Mouse (Mus musculus) spleen, adult 18-20 months (tissue): ENCODE results near the gene Dapk2.

ENCODE experiments used
- DNase-seq, 2 experiments: peaks; one replicate each; pipeline ENCODE4 v3.0.0; 2022; ENCODE audit warnings: mixed read lengths in 2 of 2

Gene Dapk2

DNA sequence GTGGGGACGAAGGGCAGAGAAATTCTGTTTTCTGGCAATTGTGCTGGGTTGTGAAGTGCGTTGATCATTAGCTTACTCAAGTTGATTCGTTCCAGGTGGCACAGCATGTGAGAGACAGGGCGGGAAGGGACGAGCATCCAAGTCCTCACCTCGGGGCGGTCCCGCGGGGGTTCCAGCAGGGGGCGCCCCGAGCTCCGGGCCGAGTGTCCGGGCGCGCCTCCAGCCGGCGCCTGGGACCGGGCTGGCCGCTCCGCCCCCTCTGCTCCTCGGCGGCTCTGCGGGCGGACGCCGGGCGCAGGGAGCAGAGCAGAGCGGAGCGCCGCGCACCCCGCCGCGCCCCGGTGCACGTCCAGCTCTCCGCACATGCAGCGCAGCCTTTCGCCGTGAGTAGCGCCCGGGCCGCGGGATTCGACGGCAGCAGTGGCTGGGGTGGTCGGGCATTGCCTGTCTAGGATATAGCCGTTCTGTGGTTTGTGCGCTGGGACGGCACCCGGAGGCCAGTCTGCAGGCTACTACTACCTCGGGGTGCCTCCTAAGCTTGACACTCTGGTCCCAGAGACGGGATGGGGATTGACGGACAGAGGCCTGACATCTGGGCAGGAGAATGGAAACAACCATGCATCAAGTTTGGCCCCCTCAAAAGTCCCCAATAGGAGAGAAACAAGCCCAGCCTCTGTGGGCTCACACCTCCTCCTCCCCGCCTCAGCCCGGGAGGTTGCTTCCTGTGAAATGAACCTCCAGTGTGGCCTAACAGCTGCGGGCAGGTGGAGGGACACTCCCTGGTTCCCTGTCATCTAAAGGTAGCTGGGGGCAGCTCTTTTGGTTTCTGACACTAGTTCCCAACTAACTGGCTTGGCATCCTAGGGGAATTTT lies at the start of gene Dapk2:
TSS of gene Dapk2 (plus strand) at position 266 of the 873 bp plus-strand sequence.
- DNase-seq = peak; percentile 67 to 83

GRCm38 (mm10) chr9:66109574-66109973 lies 48.4 kb upstream of the Dapk2 start:
- DNase-seq = no peak

- DNase-seq = no peak
These were observed 47.9 kb upstream of the Dapk2 start for GRCm38 (mm10) chr9:66110126-66110525.

DNA sequence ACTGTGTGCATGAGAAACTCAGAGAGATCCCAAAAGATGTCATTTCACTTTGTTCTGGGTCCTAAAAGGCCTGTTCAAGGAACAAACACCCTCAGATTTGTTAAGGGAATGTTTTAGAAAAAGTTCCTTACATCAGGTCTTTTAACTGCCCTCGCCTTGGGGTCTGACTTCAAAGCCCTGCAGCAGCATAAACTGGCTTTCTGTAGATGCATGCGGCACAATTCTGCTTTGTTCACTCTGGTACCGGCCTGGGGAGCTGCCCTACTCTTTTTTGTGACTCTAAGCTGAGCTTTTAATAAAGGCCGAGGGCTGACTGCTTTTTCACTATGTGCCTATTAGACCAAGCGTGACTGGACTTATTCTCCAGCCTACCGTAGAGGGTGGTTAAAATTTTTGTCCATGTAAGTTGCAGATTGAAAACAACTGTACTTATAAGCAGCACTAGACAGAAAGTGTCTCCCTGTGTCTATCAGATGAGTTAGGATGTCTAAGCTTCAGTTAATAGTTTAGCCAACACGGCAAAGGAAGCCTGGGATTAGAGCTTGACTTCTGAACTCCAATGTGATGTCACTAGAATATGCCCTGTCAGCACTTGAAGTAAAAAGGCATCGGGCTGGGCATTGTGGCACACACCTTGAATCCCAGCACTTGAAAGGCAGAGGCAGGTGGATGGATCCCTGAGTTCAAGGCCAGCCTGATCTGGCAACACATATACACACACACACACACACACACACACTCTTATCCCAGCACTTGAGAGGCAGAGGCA lies 47.2 kb upstream of the Dapk2 start:
- no peak for DNase-seq

GRCm38 (mm10) chr9:66114341-66114740 lies 43.7 kb upstream of the Dapk2 start:
- DNase-seq = no peak

DNA sequence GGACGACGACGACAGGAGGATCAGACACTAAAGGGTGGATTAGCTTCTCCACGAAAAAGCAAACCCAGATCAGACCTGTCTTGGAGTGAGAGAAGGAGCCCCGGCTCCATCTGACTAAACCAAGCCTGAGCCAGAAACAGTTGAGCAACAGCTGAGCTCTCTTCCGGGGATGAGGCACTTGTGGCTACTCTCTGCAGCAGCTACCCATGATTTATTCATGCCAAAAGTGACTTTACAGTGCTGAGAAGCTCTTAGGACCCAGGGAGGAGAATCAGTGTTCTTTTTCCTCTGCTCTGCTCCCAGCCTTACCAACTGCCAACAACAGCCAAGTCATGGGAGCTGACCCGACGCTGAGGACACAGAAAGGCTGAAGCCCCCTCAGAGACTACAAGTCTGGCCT lies 41.1 kb upstream of the Dapk2 start:
- DNase-seq = no peak

GRCm38 (mm10) chr9:66119498-66119897 lies 38.5 kb upstream of the Dapk2 start:
- DNase-seq = no peak

GRCm38 (mm10) chr9:66120106-66120505 lies 37.9 kb upstream of the Dapk2 start:
- DNase-seq = no peak

GRCm38 (mm10) chr9:66120945-66121344 lies 37.1 kb upstream of the Dapk2 start:
- no peak for DNase-seq

DNA sequence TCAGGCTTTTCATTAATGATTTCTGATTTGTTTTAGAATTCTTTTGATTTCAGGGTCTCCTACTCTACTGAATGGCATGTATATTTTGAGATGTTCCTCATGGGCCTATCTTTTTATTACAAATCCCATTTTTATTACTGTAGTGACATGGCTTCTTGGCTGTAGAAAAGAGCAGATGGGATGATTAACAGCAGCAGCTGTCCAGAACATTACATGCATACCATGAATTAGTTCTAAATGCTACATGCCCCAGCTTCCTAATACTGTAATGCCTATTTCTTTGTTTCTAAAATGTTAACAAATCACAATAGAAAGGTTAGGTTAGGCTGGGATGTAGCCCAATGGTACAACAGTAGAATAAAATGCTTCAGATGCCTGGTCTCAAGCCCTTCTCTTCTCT lies 36.6 kb upstream of the Dapk2 start:
- no peak for DNase-seq

DNA sequence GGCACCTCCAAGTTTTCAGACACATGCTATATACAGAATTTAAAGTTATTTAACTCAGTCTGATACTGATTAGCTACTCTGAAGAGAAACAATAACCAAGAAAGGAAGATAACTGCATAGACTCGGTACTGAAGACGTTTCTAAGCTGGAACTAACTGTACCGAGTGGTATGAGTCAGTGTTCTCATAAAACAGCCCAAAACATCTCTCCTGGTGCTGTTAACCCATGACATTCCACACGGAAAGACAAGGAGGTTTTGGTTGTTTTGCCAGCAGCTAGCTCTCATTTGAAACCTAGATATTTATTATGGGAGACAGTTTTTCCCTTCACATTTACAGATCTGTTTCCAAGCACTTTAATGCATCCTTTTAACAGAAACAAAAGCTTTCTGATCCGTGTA lies 34.4 kb upstream of the Dapk2 start:
- DNase-seq = no peak

GRCm38 (mm10) chr9:66124111-66124531 lies 33.9 kb upstream of the Dapk2 start:
- DNase-seq = no peak

GRCm38 (mm10) chr9:66124681-66125542 lies 33.1 kb upstream of the Dapk2 start:
- peak; percentile 97 to 98 for DNase-seq

DNA sequence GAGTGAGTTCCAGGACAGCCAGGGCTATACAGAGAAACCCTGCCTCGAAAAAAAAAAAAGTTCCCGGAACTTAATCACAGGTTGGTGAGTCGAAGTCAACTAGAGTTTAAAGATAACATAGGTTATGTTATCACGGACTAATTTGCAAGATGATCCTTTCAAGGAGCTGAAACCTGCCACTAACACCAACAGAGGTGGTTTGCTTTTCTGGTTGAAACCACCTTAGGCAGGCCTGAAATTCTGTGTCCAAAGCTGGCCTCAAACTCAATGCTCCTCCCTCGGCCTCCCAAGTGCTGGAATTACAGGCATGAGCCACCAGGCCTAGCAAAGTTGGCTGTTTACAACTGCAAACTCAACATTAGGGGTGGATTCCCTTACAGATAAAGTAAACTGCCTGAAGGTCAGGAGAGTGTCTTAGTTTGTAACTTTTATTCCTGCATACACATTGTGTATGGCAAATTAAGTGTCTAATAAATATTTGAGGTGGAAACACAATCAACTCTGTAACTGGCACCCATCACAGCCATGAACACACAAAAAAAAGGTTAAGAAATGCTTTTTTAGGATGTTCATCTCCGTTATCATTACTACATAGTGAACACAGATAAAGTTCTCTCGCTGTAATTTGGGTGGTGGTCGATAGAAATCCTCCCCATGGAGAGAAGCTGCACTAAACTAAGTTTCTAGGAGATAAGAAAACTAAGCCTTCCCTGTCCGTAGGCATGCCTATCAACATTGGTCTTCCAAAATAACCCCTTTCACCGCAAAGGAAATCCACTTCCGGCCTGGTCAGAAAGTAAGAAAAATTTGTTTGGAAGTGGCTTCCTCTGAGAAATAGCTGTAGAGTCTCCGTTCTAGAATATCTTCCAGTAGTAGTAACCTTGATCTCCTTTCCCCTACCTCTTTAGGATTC lies 32.2 kb upstream of the Dapk2 start:
- peak in 1 of 2 experiments; percentile 22 for DNase-seq

DNA sequence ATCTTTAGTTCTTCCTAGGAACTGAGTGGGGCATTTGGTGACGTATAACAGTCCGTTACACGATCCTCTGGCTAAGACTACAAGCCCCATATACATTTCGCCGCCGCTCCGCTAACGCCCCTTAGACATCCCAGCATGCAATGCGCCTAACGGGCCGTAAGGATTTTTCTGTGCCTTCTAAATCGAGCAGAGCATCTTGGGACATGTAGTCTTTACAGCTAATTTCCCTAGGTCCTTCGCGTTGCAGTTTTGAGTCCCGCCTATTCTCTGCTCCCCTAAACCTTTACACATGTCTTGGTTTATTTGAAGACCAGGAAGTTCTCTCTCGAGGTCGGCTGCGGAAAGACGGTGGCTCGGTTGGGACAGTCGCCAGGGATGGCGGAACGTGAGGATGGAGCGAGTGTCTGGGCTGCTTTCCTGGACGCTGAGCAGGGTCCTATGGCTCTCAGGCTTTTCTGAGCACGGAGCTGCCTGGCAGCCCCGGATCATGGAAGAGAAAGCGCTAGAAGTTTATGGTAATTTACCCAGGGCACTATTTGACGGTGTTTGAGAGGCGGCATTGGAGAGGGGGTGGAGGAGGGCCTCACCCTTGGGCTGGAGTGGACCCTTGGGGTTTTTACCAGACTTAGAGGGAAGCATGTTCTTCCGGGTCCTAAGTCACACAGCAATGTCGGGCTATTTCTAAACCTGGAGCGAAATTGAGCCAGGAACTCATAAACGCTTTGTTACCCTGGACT lies 31.4 kb upstream of the Dapk2 start, which contains the start of the genes Snx1 and Ciao2a:
TSS of gene Snx1 (minus strand) at position 132 of the 737 bp plus-strand sequence.
TSS of gene Ciao2a (plus strand) at position 156 of the 737 bp plus-strand sequence.
- peak; percentile 87 to 89 for DNase-seq

- DNase-seq = no peak
These were observed 30.9 kb upstream of the Dapk2 start for GRCm38 (mm10) chr9:66127193-66127546.

- DNase-seq = no peak
These were observed 30.1 kb upstream of the Dapk2 start for GRCm38 (mm10) chr9:66127884-66128283.

- no peak for DNase-seq
These were observed 26.6 kb upstream of the Dapk2 start for GRCm38 (mm10) chr9:66131466-66131865.

- peak in 1 of 2 experiments; percentile 18 for DNase-seq
These were observed 22.1 kb upstream of the Dapk2 start for GRCm38 (mm10) chr9:66135967-66136366.

DNA sequence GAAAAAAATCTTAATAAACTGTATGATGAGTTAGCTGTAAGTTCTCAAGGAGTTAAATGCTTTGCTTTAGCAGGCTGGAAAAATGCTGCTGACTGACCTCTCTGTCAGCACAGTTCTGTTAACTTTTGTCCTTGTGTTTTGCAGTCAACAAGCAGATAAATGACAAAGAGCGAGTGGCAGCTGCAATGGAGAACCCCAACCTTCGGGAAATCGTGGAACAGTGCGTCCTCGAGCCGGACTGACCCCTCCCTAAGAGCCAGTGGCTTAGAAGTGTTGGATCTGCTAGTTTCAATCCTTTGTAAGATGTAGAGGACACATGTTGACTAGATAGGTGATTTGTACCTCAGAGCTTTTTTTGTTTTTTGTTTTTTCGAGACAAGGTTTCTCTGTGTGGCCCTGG lies 19.8 kb upstream of the Dapk2 start:
- DNase-seq = no peak

- no peak for DNase-seq
These were observed 15.8 kb upstream of the Dapk2 start for GRCm38 (mm10) chr9:66142265-66142664.
